Mouse (Mus musculus) liver (tissue): ENCODE measurements around the gene Taf9b.
"Not testable (repeated sequence)": the region's sequence is repeated elsewhere in the genome, so short reads cannot be mapped to it uniquely, and the experiment has no call there.

Experiments used
- DNase-seq: peaks from one replicate; pipeline ENCODE4 v3.0.0-alpha.2; 2020; ENCODE audit warnings: mixed read lengths

Gene Taf9b

GRCm38 (mm10) chrX:106221058-106221457 is at the start of gene Taf9b:
Gene Taf9b (minus strand): TSS chrX:106221158.
- no peak for DNase-seq

GRCm38 (mm10) chrX:106255276-106255675 is 34.3 kb upstream of the Taf9b start, which contains the start of gene Fnd3c2:
Gene Fnd3c2 (minus strand): TSS chrX:106255376.
- no peak for DNase-seq

- peak; percentile 78 for DNase-seq
Measured at GRCm38 (mm10) chrX:106219171-106220032, 1.6 kb downstream of the Taf9b start.

GRCm38 (mm10) chrX:106209100-106209499 is 11.9 kb downstream of the Taf9b start:
- DNase-seq: no peak

GRCm38 (mm10) chrX:106198904-106199303 is 22.1 kb downstream of the Taf9b start:
- DNase-seq: no peak

- peak; percentile 6 for DNase-seq
Measured at GRCm38 (mm10) chrX:106197308-106197707, 23.6 kb downstream of the Taf9b start.

- not testable (repeated sequence) for DNase-seq
Measured at GRCm38 (mm10) chrX:106194361-106194760, 26.6 kb downstream of the Taf9b start.

- no peak for DNase-seq
Measured at GRCm38 (mm10) chrX:106190091-106190490, 30.9 kb downstream of the Taf9b start.

GRCm38 (mm10) chrX:106189356-106189755 is 31.6 kb downstream of the Taf9b start:
- DNase-seq: no peak

GRCm38 (mm10) chrX:106187737-106188136 is 33.2 kb downstream of the Taf9b start:
- peak; percentile 66 for DNase-seq

- peak; percentile 95 for DNase-seq
Measured at GRCm38 (mm10) chrX:106186713-106187649, 34.0 kb downstream of the Taf9b start, which contains the start of gene Pgk1. Gene Pgk1 (plus strand): TSS chrX:106187100.

- no peak for DNase-seq
Measured at GRCm38 (mm10) chrX:106185706-106186105, 35.3 kb downstream of the Taf9b start.

- peak; percentile 34 for DNase-seq
Measured at GRCm38 (mm10) chrX:106184279-106184678, 36.7 kb downstream of the Taf9b start.

- DNase-seq: no peak
Measured at GRCm38 (mm10) chrX:106176331-106176730, 44.6 kb downstream of the Taf9b start.

GRCm38 (mm10) chrX:106171853-106172154 is 49.2 kb downstream of the Taf9b start:
- peak; percentile 4 for DNase-seq

GRCm38 (mm10) chrX:106171106-106171852 is 49.7 kb downstream of the Taf9b start:
- DNase-seq: peak; percentile 75

- DNase-seq: no peak
Measured at GRCm38 (mm10) chrX:106165089-106165488, 55.9 kb downstream of the Taf9b start.

- no peak for DNase-seq
Measured at GRCm38 (mm10) chrX:106164555-106164954, 56.4 kb downstream of the Taf9b start.

- peak; percentile 31 for DNase-seq
Measured at GRCm38 (mm10) chrX:106163995-106164394, 57.0 kb downstream of the Taf9b start.
